Mouse (Mus musculus) midbrain, embryonic 11.5 days (tissue): ENCODE data around the gene Vmn1r72. TPM values are rescaled to one million over a fixed set of nuclear protein-coding genes. Genes with fewer than 3 reads are reported as not detected.
A peak's percentile ranks its signal among the peaks of the same experiment; 100 is the strongest.
"Not testable (repeated sequence)": the region's sequence is repeated elsewhere in the genome, so short reads cannot be mapped to it uniquely, and the experiment has no call there.

ENCODE experiments used
- ATAC-seq: fragments of 200-750 bp; cut with Nextera tagmentation; 2 replicates; pipeline ENCODE4 v1.8.0; 2017; ENCODE audit warnings: moderate TSS enrichment, moderate library complexity; ENCODE audit not compliant: low FRiP score
- DNase-seq: peaks from one replicate; pipeline ENCODE4 v3.0.0; 2015; ENCODE audit warnings: low spot score; ENCODE audit errors: missing footprints
- H3K27ac ChIP-seq: fragments of 300-500 bp; sonication (generic); 2 replicates; pipeline ENCODE4 v1.5.1; 2014; ENCODE audit warnings: low read depth, low read length
- H3K27me3 ChIP-seq: fragments of 300-500 bp; sonication (generic); 2 replicates; pipeline ENCODE4 v1.6.1; 2014; ENCODE audit warnings: mild to moderate bottlenecking, low read length, moderate library complexity, mixed read lengths; ENCODE audit not compliant: control insufficient read depth, insufficient read depth
- H3K36me3 ChIP-seq: fragments of 300-500 bp; sonication (generic); 2 replicates; pipeline ENCODE4 v1.6.1; 2014; ENCODE audit warnings: mild to moderate bottlenecking, low read length, moderate library complexity, mixed read lengths; ENCODE audit not compliant: control insufficient read depth, insufficient read depth
- H3K4me1 ChIP-seq: fragments of 300-500 bp; sonication (generic); 2 replicates; pipeline ENCODE4 v1.6.1; 2014; ENCODE audit warnings: low read length; ENCODE audit not compliant: control insufficient read depth, insufficient read depth
- H3K4me2 ChIP-seq: fragments of 300-500 bp; sonication (generic); 2 replicates; pipeline ENCODE4 v1.6.1; 2014; ENCODE audit warnings: mild to moderate bottlenecking, moderate library complexity
- H3K4me3 ChIP-seq: fragments of 300-500 bp; sonication (generic); 2 replicates; pipeline ENCODE4 v1.5.1; 2014; ENCODE audit warnings: low read depth, low read length
- H3K9ac ChIP-seq: fragments of 300-500 bp; sonication (generic); 2 replicates; pipeline ENCODE4 v1.6.1; 2014; ENCODE audit warnings: low read length
- H3K9me3 ChIP-seq: fragments of 300-500 bp; sonication (generic); 2 replicates; pipeline ENCODE4 v1.6.1; 2016; ENCODE audit warnings: low read length; ENCODE audit not compliant: control insufficient read depth
- WGBS: fragments of 180-500 bp; shearing (Covaris S2); extraction: QIAGEN DNeasy Blood & Tissue Kit; methylation state at CpG from one replicate; pipeline ENCODE4 v1.1.7; 2014; 5-methylcytosine and 5-hydroxymethylcytosine counted together
- polyA plus RNA-seq: library from polyadenylated mRNA; unstranded; fragments of >200 nt; fragmentation: Nextera tagmentation; extraction: Ambion mirVana; gene quantifications from 2 replicates; pipeline ENCODE4 v1.2.1, GENCODE M21; 2014

Vmn1r72 gene
- not detected in 2 replicates for polyA plus RNA-seq

DNA sequence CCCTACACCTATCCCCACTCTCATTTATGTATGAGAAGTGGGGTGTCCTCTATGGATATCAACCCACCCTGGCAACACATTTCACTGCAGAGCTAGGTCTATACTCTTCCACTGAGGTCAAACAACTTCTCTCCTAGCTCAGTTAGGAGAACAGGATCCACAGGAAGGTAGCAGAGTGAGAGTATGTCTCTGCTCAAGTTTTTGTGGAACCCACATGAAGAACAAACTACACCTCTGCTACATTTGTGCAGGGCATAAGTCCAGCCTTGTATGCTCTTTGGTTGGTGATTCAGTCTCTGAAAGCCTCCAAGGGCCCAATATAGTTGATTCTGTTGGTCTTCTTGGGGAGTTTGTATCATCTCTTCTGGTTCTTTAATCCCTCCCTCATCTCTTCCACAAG is at the start of gene Vmn1r72:
Vmn1r72 (minus strand) TSS at position 101 of the 400 bp plus-strand sequence.
- not testable (repeated sequence) for DNase-seq, H3K36me3 ChIP-seq, H3K27me3 ChIP-seq, H3K4me2 ChIP-seq, H3K4me3 ChIP-seq, H3K4me1 ChIP-seq, H3K27ac ChIP-seq, ATAC-seq, H3K9ac ChIP-seq
- peaks cover 13% of the 10 kb centered on the region; the same call in 1 of the 2 replicates for H3K9me3 ChIP-seq

DNA sequence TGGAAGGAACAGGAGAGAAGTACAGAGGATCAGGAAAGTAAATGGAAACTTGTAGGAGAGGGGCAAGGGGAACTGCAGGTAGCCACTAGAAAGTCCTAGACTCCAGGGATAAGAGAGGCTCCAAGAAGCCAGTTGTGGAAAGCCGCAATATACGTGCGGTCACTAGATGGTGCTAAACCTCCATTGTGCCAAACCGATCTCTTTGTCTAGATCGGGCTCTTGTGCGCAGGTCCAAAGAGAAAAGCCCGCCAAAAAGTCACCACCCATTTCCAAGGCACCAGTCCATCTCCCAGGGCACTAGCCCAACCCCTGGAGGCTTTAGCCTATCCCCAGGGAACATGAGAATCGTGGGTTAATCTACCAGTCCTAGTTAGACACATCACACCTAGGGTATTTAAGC is 62.9 kb downstream of the Vmn1r72 start:
- not testable (repeated sequence) for H3K9me3 ChIP-seq, H3K4me1 ChIP-seq, H3K36me3 ChIP-seq, H3K9ac ChIP-seq, ATAC-seq, H3K4me2 ChIP-seq, H3K27ac ChIP-seq, H3K4me3 ChIP-seq, H3K27me3 ChIP-seq
- WGBS: 10% methylated on average over 8 of the region's 8 CpGs
- DNase-seq: peak; percentile 82

Other genes starting within 250 kb of the Vmn1r72 start
- gene Zscan4-ps2, start 165.8 kb downstream of the Vmn1r72 start, polyA plus RNA-seq: not detected in 2 replicates
- gene Zscan4-ps3, start 70.8 kb downstream of the Vmn1r72 start, polyA plus RNA-seq: not detected in 2 replicates
- gene Vmn1r73, start 50.1 kb upstream of the Vmn1r72 start, polyA plus RNA-seq: not detected in 2 replicates
- gene Vmn1r74, start 153.8 kb upstream of the Vmn1r72 start, polyA plus RNA-seq: not detected in 2 replicates
- gene Vmn1r75, start 194.5 kb upstream of the Vmn1r72 start, polyA plus RNA-seq: not detected in 2 replicates